Mouse (Mus musculus) forebrain, embryonic 10.5 days (tissue): ENCODE results near the gene Smad6. TPM values are rescaled to one million over a fixed set of nuclear protein-coding genes. Genes with fewer than 3 reads are reported as not detected.
A peak's percentile ranks its signal among the peaks of the same experiment; 100 is the strongest.

ENCODE experiments used
- DNase-seq: peaks from one replicate; pipeline ENCODE4 v3.0.0-alpha.2; 2017; ENCODE audit warnings: low spot score; ENCODE audit errors: extremely low spot score
- H3K27ac ChIP-seq: fragments of 300-500 bp; sonication (generic); 2 replicates; pipeline ENCODE4 v1.5.1; 2016; ENCODE audit warnings: mild to moderate bottlenecking
- H3K27me3 ChIP-seq: fragments of 300-500 bp; sonication (generic); 2 replicates; pipeline ENCODE4 v1.6.1; 2016; ENCODE audit warnings: mild to moderate bottlenecking; ENCODE audit not compliant: poor library complexity, severe bottlenecking
- H3K36me3 ChIP-seq: fragments of 300-500 bp; sonication (generic); replicated peaks from 2 replicates; pipeline ENCODE4 v1.6.1; 2016; ENCODE audit warnings: mild to moderate bottlenecking, moderate library complexity
- H3K4me1 ChIP-seq: fragments of 300-500 bp; sonication (generic); 2 replicates; pipeline ENCODE4 v1.6.1; 2016
- H3K4me3 ChIP-seq: fragments of 300-500 bp; sonication (generic); 2 replicates; pipeline ENCODE4 v1.5.1; 2016; ENCODE audit warnings: mild to moderate bottlenecking, moderate library complexity
- H3K9me3 ChIP-seq: fragments of 300-500 bp; sonication (generic); 2 replicates; pipeline ENCODE4 v1.6.1; 2016; ENCODE audit warnings: mild to moderate bottlenecking, moderate library complexity
- WGBS: fragments of 180-500 bp; shearing (Covaris S2); methylation state at CpG from one replicate; pipeline ENCODE4 v1.1.7; 2016; 5-methylcytosine and 5-hydroxymethylcytosine counted together
- polyA plus RNA-seq: library from polyadenylated mRNA; unstranded; fragments of >200 nt; fragmentation: Nextera tagmentation; extraction: Ambion mirVana; gene quantifications from 2 replicates; pipeline ENCODE4 v1.2.1, GENCODE M21; 2016

Gene Smad6
- polyA plus RNA-seq, result 3.6 and 3.7 TPM in 2 replicates

DNA sequence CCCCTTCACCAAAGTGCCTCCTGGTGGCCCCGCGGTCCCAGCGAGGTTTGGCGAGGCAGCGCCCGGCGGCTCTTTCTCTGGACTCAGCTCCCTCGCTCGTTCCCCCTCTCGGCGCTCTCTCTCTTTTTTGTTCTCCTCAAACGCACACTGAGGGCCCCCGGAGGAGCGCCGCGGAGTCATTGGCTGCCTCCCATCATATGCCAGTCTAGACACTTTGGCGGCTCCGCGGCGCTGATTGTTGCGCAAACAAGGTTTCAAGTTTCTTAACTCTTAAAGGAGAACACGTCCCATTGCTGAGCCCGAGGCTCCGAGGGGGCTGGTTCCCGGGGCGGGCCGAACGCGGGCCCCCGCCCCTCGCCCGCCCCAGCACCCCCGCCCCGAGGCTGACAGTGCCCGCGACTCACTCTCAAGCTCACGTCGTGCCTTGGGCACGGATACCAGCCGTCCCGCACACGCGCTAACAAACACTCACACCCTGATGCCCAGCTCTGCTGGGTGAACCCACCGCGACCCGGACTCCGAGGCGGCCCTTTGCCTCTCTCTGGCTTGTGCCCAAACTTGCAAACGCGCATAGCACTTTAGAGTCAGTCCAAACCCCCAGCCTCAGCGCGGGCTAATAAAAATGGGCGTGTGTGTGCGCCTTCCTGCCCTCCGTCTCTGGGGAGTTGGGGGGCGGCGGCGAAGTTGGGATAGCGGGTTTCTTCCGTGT is at the start of gene Smad6:
Smad6 (minus strand) TSS at position 207 of the 709 bp plus-strand sequence.
- H3K27me3 ChIP-seq, result peaks cover 44% of the 10 kb centered on the region

DNA sequence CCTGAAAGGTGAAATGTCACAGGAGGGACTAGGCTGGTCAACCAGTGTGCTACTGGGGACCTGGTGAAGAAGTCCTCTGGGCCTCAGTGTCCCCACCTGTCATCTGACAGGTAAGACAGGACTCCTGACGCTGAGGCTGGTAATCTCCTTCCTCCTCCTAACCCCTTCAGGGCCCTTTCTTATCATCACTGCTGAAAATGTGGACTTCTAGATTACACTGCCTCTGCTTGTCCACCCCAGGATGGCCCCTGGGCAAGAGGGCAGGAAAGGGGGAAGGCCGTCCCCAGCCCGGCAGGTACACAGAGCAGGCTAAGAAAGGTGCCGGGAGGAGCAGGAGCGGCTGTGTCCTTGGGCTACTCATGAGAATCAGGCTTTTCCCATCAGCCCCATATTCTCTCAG is 48.8 kb upstream of the Smad6 start:
- no peaks in the 10 kb centered on the region for H3K9me3 ChIP-seq
- H3K4me3 ChIP-seq, result no peak overlapping the region
- WGBS, result 87% methylated on average over 5 of the region's 5 CpGs
- DNase-seq, result no peak
- no peaks in the 10 kb centered on the region for H3K27me3 ChIP-seq
- peaks cover 32% of the 10 kb centered on the region for H3K4me1 ChIP-seq
- H3K36me3 ChIP-seq, result no peaks in the 10 kb centered on the region
- H3K27ac ChIP-seq, result 0 out of 2 replicates have a peak overlapping the region, but pooled peaks have one; percentile 11

More for the DNA sequence above, at the start of gene Smad6:
- 0% methylated on average over 60 of the region's 60 CpGs for WGBS
- Histone ChIP-seq H3K36me3 (no peaks in the 10 kb centered on the region), H3K4me3 (peak within 1 kb of the TSS; percentile 90), H3K4me1 (peaks cover 86% of the 10 kb centered on the region), H3K9me3 (no peaks in the 10 kb centered on the region), H3K27ac (peak within 1 kb of the TSS; percentile 97)
- peak; percentile 96 for DNase-seq

DNA sequence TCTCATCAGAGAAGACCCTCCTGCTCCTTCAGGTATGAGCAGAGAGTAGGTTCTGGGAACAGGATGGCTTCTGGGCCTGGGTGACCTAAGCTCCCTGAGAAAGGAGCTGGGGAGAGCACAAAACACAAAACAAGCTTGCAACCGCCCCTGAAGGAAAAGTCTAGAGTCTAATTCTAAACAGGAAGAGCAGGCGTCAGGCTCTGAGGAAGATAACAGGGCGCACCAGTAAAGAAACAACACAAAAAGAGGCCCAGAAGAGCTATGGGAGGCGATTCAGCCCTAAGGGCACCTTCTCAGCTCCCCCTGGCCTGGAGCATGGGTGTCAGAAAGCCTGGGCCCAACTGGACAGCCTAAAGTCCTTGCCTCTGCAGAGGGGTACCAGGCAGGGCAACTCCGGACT is 47.3 kb upstream of the Smad6 start:
- DNase-seq, result no peak

DNA sequence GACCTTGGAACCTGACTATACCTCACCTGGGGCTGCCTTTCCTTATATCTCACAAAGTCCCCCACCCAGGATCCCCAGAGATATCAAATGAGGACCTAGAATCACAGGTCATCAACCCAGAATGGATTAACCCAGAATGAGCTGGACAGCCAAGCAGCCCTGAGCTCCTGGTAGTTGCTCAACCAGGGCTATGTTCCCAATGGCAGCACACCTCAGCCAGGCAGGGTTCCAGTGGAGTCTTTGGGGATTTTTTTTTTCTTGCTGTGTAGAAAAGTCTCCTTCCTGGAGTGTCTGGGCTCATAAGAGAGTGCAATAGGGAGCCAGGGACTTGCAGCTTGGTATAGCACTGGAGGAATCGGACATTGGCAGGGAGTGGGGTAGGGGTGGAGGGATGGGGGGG is 46.7 kb upstream of the Smad6 start:
- H3K4me3 ChIP-seq, result no peak overlapping the region
- H3K4me1 ChIP-seq, result peaks cover 32% of the 10 kb centered on the region
- no peaks in the 10 kb centered on the region for H3K9me3 ChIP-seq
- peaks cover 7% of the 10 kb centered on the region; the same call in 1 of the 2 replicates for H3K27me3 ChIP-seq
- WGBS, result 100% methylated on average over 1 of the region's 1 CpGs
- DNase-seq, result no peak
- H3K27ac ChIP-seq, result peak overlapping the region; percentile 89; the same call in 1 of the 2 replicates
- H3K36me3 ChIP-seq, result no peaks in the 10 kb centered on the region

More for the DNA sequence above, 47.3 kb upstream of the Smad6 start:
- peaks cover 32% of the 10 kb centered on the region for H3K4me1 ChIP-seq
- H3K4me3 ChIP-seq, result no peak overlapping the region
- peak overlapping the region; percentile 89; the same call in 1 of the 2 replicates for H3K27ac ChIP-seq
- H3K27me3 ChIP-seq, result peaks cover 7% of the 10 kb centered on the region; the same call in 1 of the 2 replicates
- no peaks in the 10 kb centered on the region for H3K9me3 ChIP-seq
- whole genome bisulfite sequencing, result 82% methylated on average over 5 of the region's 5 CpGs
- no peaks in the 10 kb centered on the region for H3K36me3 ChIP-seq

DNA sequence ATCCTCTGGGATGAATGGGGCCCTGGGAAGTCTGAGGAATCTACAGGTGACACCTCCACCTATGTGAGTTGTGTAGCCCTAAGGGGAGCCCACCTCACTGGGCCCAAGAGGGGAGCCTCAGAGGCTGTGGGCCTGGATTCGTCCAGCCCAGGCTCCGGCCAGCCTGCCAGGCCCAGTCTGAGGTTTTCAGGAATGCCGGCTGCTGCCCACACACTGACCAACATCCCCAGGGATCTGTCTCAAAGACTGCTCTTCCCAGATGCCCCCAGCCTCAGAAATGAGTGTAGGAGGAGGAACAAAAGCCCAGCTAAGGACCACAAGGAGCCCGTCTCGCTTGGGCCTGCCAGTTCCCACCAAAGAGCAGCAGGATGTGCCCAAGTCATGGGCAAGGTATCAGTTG is 45.9 kb upstream of the Smad6 start:
- H3K36me3 ChIP-seq, result no peaks in the 10 kb centered on the region
- DNase-seq, result no peak
- 89% methylated on average over 5 of the region's 5 CpGs for WGBS
- no peaks in the 10 kb centered on the region for H3K9me3 ChIP-seq
- peaks cover 32% of the 10 kb centered on the region for H3K4me1 ChIP-seq
- no peak overlapping the region for H3K4me3 ChIP-seq
- H3K27me3 ChIP-seq, result peaks cover 7% of the 10 kb centered on the region; the same call in 1 of the 2 replicates
- H3K27ac ChIP-seq, result peak overlapping the region; percentile 89

DNA sequence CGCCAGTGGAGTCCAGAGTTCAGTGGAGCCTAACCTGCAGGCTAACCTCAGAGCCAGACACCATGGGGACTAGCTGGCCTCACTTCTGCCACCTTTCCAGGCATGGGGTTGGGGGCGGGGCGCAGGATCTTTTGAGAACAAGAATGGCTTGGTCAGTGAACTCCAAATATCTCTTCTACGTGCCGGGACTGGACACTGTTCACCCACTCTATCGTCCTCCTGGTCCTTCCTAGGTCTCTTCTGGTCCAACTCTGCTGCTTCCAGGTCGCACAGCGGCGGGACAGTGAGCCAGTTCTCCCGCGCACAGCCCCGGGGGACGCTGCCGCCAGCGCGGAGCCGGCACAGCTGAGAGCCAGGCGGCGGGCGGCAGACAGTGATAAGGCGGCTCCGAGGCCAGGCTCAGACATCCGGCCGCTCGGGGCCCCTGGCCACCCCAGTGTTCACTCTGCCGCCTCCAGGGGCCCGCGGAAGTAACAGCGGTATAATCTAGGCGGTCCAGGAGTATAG is 38.2 kb upstream of the Smad6 start:
- 4% methylated on average over 30 of the region's 30 CpGs for WGBS
- H3K9me3 ChIP-seq, result no peaks in the 10 kb centered on the region
- peak; percentile 48 for DNase-seq
- H3K27me3 ChIP-seq, result peaks cover 41% of the 10 kb centered on the region
- peak overlapping the region; percentile 87 for H3K27ac ChIP-seq
- H3K36me3 ChIP-seq, result no peaks in the 10 kb centered on the region
- peaks cover 56% of the 10 kb centered on the region for H3K4me1 ChIP-seq
- peak overlapping the region; percentile 50 for H3K4me3 ChIP-seq

DNA sequence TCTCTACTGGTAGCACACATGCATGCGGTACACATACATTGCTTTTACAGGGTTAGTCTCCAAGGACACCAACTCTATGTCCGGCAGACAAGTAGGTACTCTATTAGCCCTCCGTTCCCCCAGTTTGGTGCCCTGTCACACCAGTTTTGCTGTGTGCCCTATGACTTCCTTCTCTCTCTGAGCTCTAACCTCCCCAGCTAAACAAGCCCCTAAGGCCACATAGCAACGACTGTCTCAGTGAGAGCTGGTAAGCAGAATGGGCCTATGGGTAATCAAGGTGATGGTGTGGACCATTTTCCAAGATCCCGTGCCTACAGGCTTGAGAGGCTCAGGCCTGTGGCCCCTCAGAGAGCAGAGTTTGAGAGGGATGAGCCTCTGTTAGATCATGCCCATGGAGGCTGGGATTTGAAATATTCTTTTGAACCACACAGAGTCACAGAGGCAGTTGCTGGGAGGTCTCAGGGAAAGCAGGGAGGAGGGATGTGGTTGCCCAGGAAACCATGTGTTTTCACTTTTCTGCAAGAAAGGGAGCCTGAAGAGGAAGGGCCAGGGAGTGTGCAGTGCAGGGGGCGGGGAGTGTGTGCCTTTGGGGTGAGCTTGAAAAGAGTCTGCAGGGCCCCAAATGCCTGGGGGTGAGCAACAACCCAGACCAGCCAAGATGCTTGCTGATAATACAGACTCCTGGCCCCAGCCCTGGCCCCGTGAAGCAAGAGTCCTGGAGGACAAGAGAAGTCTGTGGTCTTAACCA is 36.2 kb upstream of the Smad6 start:
- H3K4me3 ChIP-seq, result peak overlapping the region; percentile 1; the same call in 1 of the 2 replicates
- H3K4me1 ChIP-seq, result peaks cover 73% of the 10 kb centered on the region
- peaks cover 42% of the 10 kb centered on the region for H3K27me3 ChIP-seq
- 51% methylated on average over 7 of the region's 7 CpGs for WGBS
- peak; percentile 64 for DNase-seq
- peak overlapping the region; percentile 87 for H3K27ac ChIP-seq
- no peaks in the 10 kb centered on the region for H3K9me3 ChIP-seq
- no peaks in the 10 kb centered on the region for H3K36me3 ChIP-seq

GRCm38 (mm10) chr9:64055162-64055561 is 33.3 kb upstream of the Smad6 start:
- H3K27ac ChIP-seq, result peak overlapping the region; percentile 56; the same call in 1 of the 2 replicates

DNA sequence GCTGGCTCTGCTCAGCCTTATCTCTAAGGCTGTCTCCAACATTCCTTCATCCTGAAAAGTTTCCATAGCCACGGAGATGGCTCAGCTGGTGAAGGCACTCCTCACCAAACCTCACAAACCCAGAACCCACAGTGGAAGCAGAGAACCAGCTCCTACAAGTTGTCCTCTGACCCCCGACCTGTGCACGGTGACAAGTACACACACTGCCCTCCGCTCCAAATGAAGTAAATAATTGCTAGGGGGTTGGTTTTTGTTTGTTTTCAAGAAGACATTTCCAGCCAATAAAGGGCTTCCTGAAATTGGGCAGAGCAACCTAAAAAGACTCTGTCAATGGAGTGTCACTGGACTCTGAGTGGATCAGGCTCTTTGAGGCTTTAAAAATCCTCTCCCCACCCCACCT is 31.9 kb upstream of the Smad6 start:
- no peaks in the 10 kb centered on the region for H3K36me3 ChIP-seq
- H3K27ac ChIP-seq, result no peak overlapping the region
- 63% methylated on average over 4 of the region's 4 CpGs for WGBS
- no peak overlapping the region for H3K4me3 ChIP-seq
- peaks cover 22% of the 10 kb centered on the region for H3K27me3 ChIP-seq
- DNase-seq, result no peak
- H3K9me3 ChIP-seq, result no peaks in the 10 kb centered on the region
- peaks cover 60% of the 10 kb centered on the region for H3K4me1 ChIP-seq

More at GRCm38 (mm10) chr9:64055162-64055561, 33.3 kb upstream of the Smad6 start:
- DNase-seq, result no peak
- H3K4me1 ChIP-seq, result peaks cover 61% of the 10 kb centered on the region
- H3K4me3 ChIP-seq, result no peak overlapping the region
- H3K27me3 ChIP-seq, result peaks cover 35% of the 10 kb centered on the region
- H3K9me3 ChIP-seq, result no peaks in the 10 kb centered on the region
- H3K36me3 ChIP-seq, result no peaks in the 10 kb centered on the region
- WGBS, result 72% methylated on average over 9 of the region's 9 CpGs

DNA sequence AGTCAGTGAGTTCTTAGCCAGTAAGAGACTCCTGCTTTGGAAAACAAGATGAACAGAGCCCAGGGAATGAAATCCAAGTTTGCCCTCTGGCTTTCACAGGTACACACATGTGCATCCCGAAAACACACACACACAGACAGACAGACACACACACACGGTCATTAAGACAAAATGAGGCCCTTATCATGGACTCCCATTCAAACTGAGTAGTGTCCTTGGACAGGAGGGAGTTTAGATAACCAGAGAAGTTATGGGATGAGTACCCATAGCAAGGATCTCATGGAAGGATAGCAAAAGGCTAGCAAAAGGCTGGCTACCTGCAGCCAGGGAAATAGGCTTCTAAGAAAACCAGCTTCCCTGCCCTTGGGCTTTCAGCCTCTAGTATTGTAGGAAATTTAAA is 29.4 kb upstream of the Smad6 start:
- Histone ChIP-seq H3K4me1 (peaks cover 45% of the 10 kb centered on the region), H3K9me3 (no peaks in the 10 kb centered on the region), H3K27me3 (peaks cover 34% of the 10 kb centered on the region), H3K4me3 (no peak overlapping the region), H3K27ac (peak overlapping the region; percentile 79; the same call in 1 of the 2 replicates), H3K36me3 (no peaks in the 10 kb centered on the region)
- no peak for DNase-seq
- 92% methylated on average over 2 of the region's 2 CpGs for WGBS

- DNase-seq, result no peak
- Histone ChIP-seq H3K4me3 (peak overlapping the region; percentile 54), H3K27ac (peak overlapping the region; percentile 79)
These were observed 28.7 kb upstream of the Smad6 start for GRCm38 (mm10) chr9:64050513-64051065.

More at GRCm38 (mm10) chr9:64050513-64051065, 28.7 kb upstream of the Smad6 start:
- Histone ChIP-seq H3K36me3 (no peaks in the 10 kb centered on the region), H3K4me1 (peaks cover 44% of the 10 kb centered on the region), H3K27me3 (peaks cover 36% of the 10 kb centered on the region), H3K9me3 (no peaks in the 10 kb centered on the region)
- WGBS, result 43% methylated on average over 8 of the region's 8 CpGs
